Mouse (Mus musculus): ENCODE results near the gene Eipr1.
A peak's percentile ranks its signal among the peaks of the same experiment; 100 is the strongest.
"Not testable (repeated sequence)": the region's sequence is repeated elsewhere in the genome, so short reads cannot be mapped to it uniquely, and the experiment has no call there.

Gene Eipr1

GRCm38 (mm10) chr12:28751508-28752263, at the start of gene Eipr1:
Eipr1 (plus strand) TSS chr12:28751803.
- peak; percentile 92 for ATAC-seq (ENCODE audit: low TSS enrichment)

GRCm38 (mm10) chr12:28704381-28704780, 47.2 kb upstream of the Eipr1 start:
- ATAC-seq (ENCODE audit: low TSS enrichment) = no peak

- no peak for ATAC-seq (ENCODE audit: low TSS enrichment)
Observed at GRCm38 (mm10) chr12:28705204-28705603, 46.4 kb upstream of the Eipr1 start.

GRCm38 (mm10) chr12:28708154-28708553, 43.4 kb upstream of the Eipr1 start:
- ATAC-seq (ENCODE audit: low TSS enrichment) = no peak

- ATAC-seq (ENCODE audit: low TSS enrichment) = peak; percentile 73
Observed at GRCm38 (mm10) chr12:28710566-28711185, 40.9 kb upstream of the Eipr1 start.

GRCm38 (mm10) chr12:28714822-28715632, 36.6 kb upstream of the Eipr1 start:
- peak; percentile 25; the same call in 1 of the 2 replicates for ATAC-seq (ENCODE audit: low TSS enrichment)

GRCm38 (mm10) chr12:28717066-28717465, 34.5 kb upstream of the Eipr1 start:
- no peak for ATAC-seq (ENCODE audit: low TSS enrichment)

GRCm38 (mm10) chr12:28718106-28718505, 33.5 kb upstream of the Eipr1 start:
- ATAC-seq (ENCODE audit: low TSS enrichment) = no peak

GRCm38 (mm10) chr12:28724366-28724765, 27.2 kb upstream of the Eipr1 start:
- no peak for ATAC-seq (ENCODE audit: low TSS enrichment)

GRCm38 (mm10) chr12:28726204-28726603, 25.4 kb upstream of the Eipr1 start:
- no peak for ATAC-seq (ENCODE audit: low TSS enrichment)

GRCm38 (mm10) chr12:28727061-28727460, 24.5 kb upstream of the Eipr1 start:
- peak; percentile 54; the same call in 1 of the 2 replicates for ATAC-seq (ENCODE audit: low TSS enrichment)

- ATAC-seq (ENCODE audit: low TSS enrichment) = no peak
Observed at GRCm38 (mm10) chr12:28732631-28733030, 19.0 kb upstream of the Eipr1 start.

GRCm38 (mm10) chr12:28733520-28734245, 17.9 kb upstream of the Eipr1 start:
- not testable (repeated sequence) for ATAC-seq (ENCODE audit: low TSS enrichment)

GRCm38 (mm10) chr12:28734271-28734670, 17.3 kb upstream of the Eipr1 start:
- ATAC-seq (ENCODE audit: low TSS enrichment) = no peak

GRCm38 (mm10) chr12:28735293-28735692, 16.3 kb upstream of the Eipr1 start:
- no peak for ATAC-seq (ENCODE audit: low TSS enrichment)

GRCm38 (mm10) chr12:28743328-28743727, 8.3 kb upstream of the Eipr1 start:
- no peak for ATAC-seq (ENCODE audit: low TSS enrichment)

GRCm38 (mm10) chr12:28750021-28750633, 1.5 kb upstream of the Eipr1 start, which contains the start of gene Trappc12:
Trappc12 (minus strand) TSS chr12:28750472.
- ATAC-seq (ENCODE audit: low TSS enrichment) = peak; percentile 88

- no peak for ATAC-seq (ENCODE audit: low TSS enrichment)
Observed at GRCm38 (mm10) chr12:28750876-28751275, 727 bp upstream of the Eipr1 start.

- no peak for ATAC-seq (ENCODE audit: low TSS enrichment)
Observed at GRCm38 (mm10) chr12:28756019-28756418, 4.4 kb downstream of the Eipr1 start.

- no peak for ATAC-seq (ENCODE audit: low TSS enrichment)
Observed at GRCm38 (mm10) chr12:28769953-28770352, 18.4 kb downstream of the Eipr1 start.

GRCm38 (mm10) chr12:28773815-28774214, 22.2 kb downstream of the Eipr1 start:
- 0 out of 2 replicates have a peak, but pooled peaks have one; percentile 16 for ATAC-seq (ENCODE audit: low TSS enrichment)

Measured in frontal cortex, adult (tissue).